Mouse (Mus musculus): ENCODE measurements around the gene Eif2s2. TPM values are rescaled to one million over a fixed set of nuclear protein-coding genes. Genes with fewer than 3 reads are reported as not detected.
"Not testable (repeated sequence)": the region's sequence is repeated elsewhere in the genome, so short reads cannot be mapped to it uniquely, and the experiment has no call there.

The Eif2s2 gene
- total RNA-seq, 2 experiments from 2014 or later: 107 to 115 TPM

GRCm38 (mm10) chr2:154899004-154899403 is 6.3 kb upstream of the Eif2s2 start:
- ATAC-seq (replicated peaks; ENCODE audit: low FRiP score, poor library complexity, severe bottlenecking): not testable (repeated sequence)

GRCm38 (mm10) chr2:154893548-154893947 is 813 bp upstream of the Eif2s2 start:
- no peak for ATAC-seq (replicated peaks; ENCODE audit: low FRiP score, poor library complexity, severe bottlenecking)

- peak; percentile 26 for ATAC-seq (replicated peaks; ENCODE audit: low FRiP score, poor library complexity, severe bottlenecking)
These were observed 280 bp upstream of the Eif2s2 start for GRCm38 (mm10) chr2:154893045-154893385.

GRCm38 (mm10) chr2:154891585-154891984 is 1.1 kb downstream of the Eif2s2 start:
- ATAC-seq (replicated peaks; ENCODE audit: low FRiP score, poor library complexity, severe bottlenecking): no peak

DNA sequence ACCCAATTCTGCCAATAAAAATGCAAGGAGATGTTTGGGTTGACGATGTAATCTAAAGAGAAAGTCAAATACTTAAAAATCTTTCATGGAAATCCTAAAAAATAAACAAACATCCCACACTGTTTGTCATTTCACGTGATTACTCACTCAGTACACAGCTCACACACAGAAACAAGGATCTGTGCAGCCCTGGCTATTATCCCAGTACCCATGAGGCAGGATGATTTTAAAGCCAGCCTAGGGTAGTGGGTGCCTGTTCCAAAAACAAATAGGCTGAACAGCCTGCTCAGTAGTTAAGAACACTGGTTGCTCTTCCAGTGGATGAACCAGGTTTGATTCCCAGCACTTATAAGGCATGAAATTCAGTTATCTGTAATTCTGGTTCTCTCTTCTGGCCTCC is 16.1 kb downstream of the Eif2s2 start:
- ATAC-seq (replicated peaks; ENCODE audit: low FRiP score, poor library complexity, severe bottlenecking): no peak

DNA sequence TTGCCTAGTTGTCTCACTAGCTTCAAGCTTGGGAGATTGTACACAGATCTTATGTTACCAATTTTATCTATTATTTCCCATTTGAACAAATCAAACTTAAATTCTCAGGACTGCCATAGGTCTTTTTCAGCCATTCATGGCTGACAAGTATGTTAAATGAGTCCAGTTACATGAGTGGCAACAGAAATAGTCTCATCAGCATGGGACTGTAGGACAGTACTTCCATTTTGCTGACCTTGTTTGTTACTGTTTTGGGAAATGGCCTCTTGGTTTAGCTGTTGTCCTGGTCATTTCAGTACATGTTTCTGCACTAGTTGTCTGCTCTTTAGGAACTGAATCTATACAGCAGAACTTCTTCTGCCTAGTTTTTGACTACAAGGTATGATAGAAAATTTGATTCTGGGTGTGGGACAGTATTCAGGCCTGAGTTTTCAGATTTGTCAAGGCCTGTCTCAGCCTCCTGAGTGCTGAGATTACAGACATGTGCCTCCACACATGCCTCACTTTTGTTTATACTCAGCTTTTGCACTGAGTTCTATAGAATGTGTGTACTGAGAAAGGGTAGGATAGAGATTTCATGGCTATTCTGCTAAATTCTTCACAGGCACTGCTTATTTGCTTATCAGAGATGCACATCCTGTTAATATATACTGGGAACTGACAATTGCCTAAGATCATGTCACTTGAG is 22.6 kb downstream of the Eif2s2 start:
- no peak for ATAC-seq (replicated peaks; ENCODE audit: low FRiP score, poor library complexity, severe bottlenecking)

DNA sequence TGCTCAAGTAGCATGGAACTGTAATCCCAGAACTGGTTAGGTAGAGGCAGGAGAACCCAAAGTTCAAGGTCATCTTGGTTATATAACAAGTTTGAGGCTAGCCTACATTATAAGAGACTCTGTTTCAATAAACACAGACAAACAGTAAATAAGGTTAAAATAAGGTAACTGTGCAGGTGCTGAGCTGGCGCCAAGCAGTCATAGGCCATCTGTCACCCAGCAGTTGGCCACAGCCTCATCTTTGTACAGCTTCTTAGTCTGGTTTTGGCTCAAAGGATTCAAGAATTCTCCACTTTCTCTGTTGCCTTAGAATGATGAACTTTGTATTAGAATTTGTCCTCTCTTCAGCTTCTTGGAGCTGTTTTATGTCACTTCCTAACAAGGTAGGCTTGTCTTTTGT is 24.6 kb downstream of the Eif2s2 start:
- no peak for ATAC-seq (replicated peaks; ENCODE audit: low FRiP score, poor library complexity, severe bottlenecking)

DNA sequence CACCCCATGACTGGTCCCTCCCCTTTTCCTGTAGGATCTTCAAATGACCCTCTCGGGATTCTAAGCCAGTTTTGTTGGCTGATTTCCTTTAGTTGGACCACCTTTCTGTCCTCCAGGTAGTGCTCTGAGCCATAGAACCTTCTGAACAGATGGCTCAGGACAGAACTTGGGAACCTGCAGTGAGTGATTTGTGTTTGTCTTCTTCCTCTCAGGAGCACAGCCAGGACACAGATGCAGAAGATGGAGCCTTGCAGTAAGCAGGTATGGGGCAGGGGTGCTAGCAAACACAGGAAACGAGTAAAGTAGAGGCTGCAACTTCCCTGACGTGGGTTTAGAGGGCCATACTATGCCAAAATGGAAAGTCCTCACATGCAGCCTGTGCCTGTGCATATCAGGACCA is 27.0 kb downstream of the Eif2s2 start:
- no peak for ATAC-seq (replicated peaks; ENCODE audit: low FRiP score, poor library complexity, severe bottlenecking)

DNA sequence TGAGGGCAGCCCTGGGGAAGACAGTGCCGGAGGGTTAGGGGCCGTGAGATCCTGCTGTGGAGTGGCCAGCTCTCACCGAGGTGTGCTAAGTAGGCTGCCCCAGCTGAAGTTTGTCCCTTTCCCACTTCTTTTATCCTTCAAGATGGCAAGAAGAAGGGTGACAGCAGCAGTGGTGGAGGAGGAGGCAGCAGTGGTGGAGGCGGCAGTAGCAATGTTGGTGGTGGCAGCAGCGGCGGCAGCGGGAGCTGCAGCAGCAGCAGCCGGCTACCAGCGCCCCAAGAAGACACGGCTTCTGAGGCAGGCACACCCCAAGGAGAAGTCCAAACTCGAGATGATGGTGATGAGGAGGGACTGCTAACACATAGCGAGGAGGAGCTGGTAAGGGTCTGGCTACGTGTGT is 29.1 kb downstream of the Eif2s2 start:
- ATAC-seq (replicated peaks; ENCODE audit: low FRiP score, poor library complexity, severe bottlenecking): no peak

- no peak for ATAC-seq (replicated peaks; ENCODE audit: low FRiP score, poor library complexity, severe bottlenecking)
These were observed 37.4 kb downstream of the Eif2s2 start for GRCm38 (mm10) chr2:154855383-154855782.

GRCm38 (mm10) chr2:154848086-154848485 is 44.6 kb downstream of the Eif2s2 start:
- ATAC-seq (replicated peaks; ENCODE audit: low FRiP score, poor library complexity, severe bottlenecking): no peak

- no peak for ATAC-seq (replicated peaks; ENCODE audit: low FRiP score, poor library complexity, severe bottlenecking)
These were observed 56.2 kb downstream of the Eif2s2 start for GRCm38 (mm10) chr2:154836537-154836936.

- no peak for ATAC-seq (replicated peaks; ENCODE audit: low FRiP score, poor library complexity, severe bottlenecking)
These were observed 58.4 kb downstream of the Eif2s2 start for GRCm38 (mm10) chr2:154834149-154834865.

DNA sequence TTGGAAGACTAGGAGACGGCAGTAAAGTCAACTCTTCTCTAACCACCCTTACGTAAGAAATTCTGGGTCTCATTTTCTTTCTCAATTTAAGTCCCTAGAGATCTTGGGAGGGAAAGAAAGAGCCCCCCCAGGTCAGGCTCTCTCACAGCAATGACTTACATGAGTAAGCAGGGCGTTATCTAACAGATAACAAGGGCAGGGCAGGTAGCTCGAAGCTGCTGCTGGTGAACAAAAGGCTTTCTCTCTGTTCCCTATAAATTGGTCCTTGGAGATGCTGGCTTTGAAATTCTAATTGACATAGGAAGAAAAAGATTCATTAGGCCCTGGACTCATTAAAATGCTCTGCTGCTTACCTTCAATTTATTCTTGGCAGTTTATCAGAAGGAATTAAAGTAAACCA is 60.3 kb downstream of the Eif2s2 start:
- no peak for ATAC-seq (replicated peaks; ENCODE audit: low FRiP score, poor library complexity, severe bottlenecking)

GRCm38 (mm10) chr2:154827521-154827920 is 65.2 kb downstream of the Eif2s2 start:
- no peak for ATAC-seq (replicated peaks; ENCODE audit: low FRiP score, poor library complexity, severe bottlenecking)

GRCm38 (mm10) chr2:154826054-154826538 is 66.6 kb downstream of the Eif2s2 start:
- no peak for ATAC-seq (replicated peaks; ENCODE audit: low FRiP score, poor library complexity, severe bottlenecking)

Other genes starting within 250 kb of the Eif2s2 start
- 58.0 and 78.4 TPM in 2 replicates for gene Chmp4b, start 241.2 kb downstream of the Eif2s2 start, total RNA-seq (2015; ENCODE audit: low replicate concordance)
- gene Chmp4b, start 241.2 kb downstream of the Eif2s2 start, total RNA-seq (2017; ENCODE audit: low replicate concordance): 45.3 and 70.0 TPM in 2 replicates
- not detected in 2 replicates for gene Gm14214, start 122.9 kb downstream of the Eif2s2 start, total RNA-seq (2015; ENCODE audit: low replicate concordance)
- not detected in 2 replicates for gene Gm14214, start 122.9 kb downstream of the Eif2s2 start, total RNA-seq (2017; ENCODE audit: low replicate concordance)
- gene Raly, start 101.8 kb downstream of the Eif2s2 start, total RNA-seq (2015; ENCODE audit: low replicate concordance): 87.2 and 99.8 TPM in 2 replicates
- gene Raly, start 101.8 kb downstream of the Eif2s2 start, total RNA-seq (2017; ENCODE audit: low replicate concordance): 112 and 144 TPM in 2 replicates
- not detected in 2 replicates for gene a, start 101.5 kb downstream of the Eif2s2 start, total RNA-seq (2015; ENCODE audit: low replicate concordance)
- not detected in 2 replicates for gene a, start 101.5 kb downstream of the Eif2s2 start, total RNA-seq (2017; ENCODE audit: low replicate concordance)
- gene Gm14226, start 125.3 kb upstream of the Eif2s2 start, total RNA-seq (2015; ENCODE audit: low replicate concordance): not detected in 2 replicates
- gene Gm14226, start 125.3 kb upstream of the Eif2s2 start, total RNA-seq (2017; ENCODE audit: low replicate concordance): not detected in 2 replicates
- 17.6 and 21.6 TPM in 2 replicates for gene Ahcy, start 181.6 kb upstream of the Eif2s2 start, total RNA-seq (2015; ENCODE audit: low replicate concordance)
- gene Ahcy, start 181.6 kb upstream of the Eif2s2 start, total RNA-seq (2017; ENCODE audit: low replicate concordance): 8.7 and 16.0 TPM in 2 replicates
- gene Itch, start 240.6 kb upstream of the Eif2s2 start, total RNA-seq (2015; ENCODE audit: low replicate concordance): 23.1 and 45.3 TPM in 2 replicates
- 31.9 and 39.8 TPM in 2 replicates for gene Itch, start 240.6 kb upstream of the Eif2s2 start, total RNA-seq (2017; ENCODE audit: low replicate concordance)

Measured in erythroid progenitor cell, adult 5-6 weeks (primary cell).